Comparison of ENCODE assay signal across 8 mouse cellular contexts in genomic region chr5:112240761-112241160, GRCm38 (mm10). TPM values are rescaled to one million over a fixed set of nuclear protein-coding genes. Genes with fewer than 3 reads are reported as not detected.
DNase-seq lines count a peak whose midpoint lies in the region; ATAC-seq lines count a peak whose summit lies in the region.

No protein-coding gene starts in this region.

- H3K4me1 ChIP-seq in intestine, embryonic 14.5 days (replicated peaks; ENCODE audit: control insufficient read depth, insufficient read depth, low read length) = peaks cover 8% of the 10 kb centered on the region
- peaks cover 80% of the 10 kb centered on the region for H3K4me1 ChIP-seq in midbrain, embryonic 10.5 days

- intact Hi-C loops in gastrocnemius, postnatal 36 days (cut with DNase I) = loop anchor here (1.0 to 5.0 kb wide), 3 partner anchors 37 to 187 kb away; partner anchors contain the start of gene Tpst2
- intact Hi-C loops in left cerebral cortex, postnatal 14 days (cut with DNase I) = loop anchor here (2.0 to 10.0 kb wide), 3 partner anchors 37 to 184 kb away; partner anchors contain the start of gene Tpst2

- DNase-seq in adipocyte (ENCODE audit: low spot score) = peak; percentile 85
- peak; percentile 92 for DNase-seq in embryo, embryonic 10.5 days (ENCODE audit: low spot score)
- DNase-seq in gastrocnemius, postnatal 36 days = peak; percentile 80 to 83
- DNase-seq in intestine, embryonic 14.5 days (ENCODE audit: low spot score) = peak; percentile 97
- DNase-seq in left cerebral cortex, postnatal 14 days (ENCODE audit: low spot score in 2 of 2) = peak; percentile 93 to 94
- DNase-seq in midbrain, embryonic 10.5 days (ENCODE audit: low spot score) = peak; percentile 90
- peak; percentile 73 to 79 for DNase-seq in right cerebral cortex, postnatal 36 days (ENCODE audit: low spot score in 2 of 2)
- peak; percentile 72 for DNase-seq in yolk sac, embryonic 10.5 days (ENCODE audit: low spot score)

- 0 out of 2 replicates have a peak overlapping the region, but pooled peaks have one; percentile 16 for H3K4me2 ChIP-seq in intestine, embryonic 14.5 days (ENCODE audit: low read length)

- no peak overlapping the region for H3K27ac ChIP-seq in intestine, embryonic 14.5 days (ENCODE audit: low read depth)
- H3K27ac ChIP-seq in midbrain, embryonic 10.5 days (replicated peaks) = peak overlapping the region; percentile 98

- no peaks in the 10 kb centered on the region for H3K9me3 ChIP-seq in intestine, embryonic 14.5 days (ENCODE audit: control insufficient read depth, low read length)
- no peaks in the 10 kb centered on the region; the same call in 1 of the 2 replicates for H3K9me3 ChIP-seq in midbrain, embryonic 10.5 days (replicated peaks)

- no peaks in the 10 kb centered on the region for H3K36me3 ChIP-seq in intestine, embryonic 14.5 days (ENCODE audit: control insufficient read depth, insufficient read depth, low read length)
- H3K36me3 ChIP-seq in midbrain, embryonic 10.5 days = no peaks in the 10 kb centered on the region

- 3% methylated on average over 10 of the region's 10 CpGs for WGBS in intestine, embryonic 14.5 days
- WGBS in midbrain, embryonic 10.5 days = 3% methylated on average over 10 of the region's 10 CpGs

- no peaks in the 10 kb centered on the region for H3K27me3 ChIP-seq in intestine, embryonic 14.5 days (replicated peaks; ENCODE audit: control insufficient read depth, insufficient read depth, low read length)
- peaks cover 11% of the 10 kb centered on the region for H3K27me3 ChIP-seq in midbrain, embryonic 10.5 days (ENCODE audit: low read depth, poor library complexity, severe bottlenecking)

- ATAC-seq in intestine, embryonic 14.5 days (replicated peaks; ENCODE audit: low FRiP score, low TSS enrichment, low read depth) = peak; percentile 38; the same call in 1 of the 2 replicates

- H3K9ac ChIP-seq in intestine, embryonic 14.5 days (ENCODE audit: low read length) = no peak overlapping the region

- no peak overlapping the region for H3K4me3 ChIP-seq in intestine, embryonic 14.5 days (ENCODE audit: low read depth, low read length)
- peak overlapping the region; percentile 26; the same call in 1 of the 2 replicates for H3K4me3 ChIP-seq in midbrain, embryonic 10.5 days

RNA-seq across cellular contexts. Expression of gene Cryba4, which starts 11.6 kb away (rescaled TPM):
- total RNA-seq in gastrocnemius, postnatal 36 days (2021) = under 1 TPM in 1 of 2 experiments, not detected in 1; 0.61 TPM
- polyA plus RNA-seq in intestine, embryonic 14.5 days (2014; fragmentation: Nextera tagmentation; extraction: Ambion mirVana) = 2.4 and 3.0 TPM in 2 replicates
- 1 to 10 TPM; 1.2 to 1.5 TPM for total RNA-seq in left cerebral cortex, postnatal 14 days (2021)
- polyA plus RNA-seq in midbrain, embryonic 10.5 days (2016; fragmentation: Nextera tagmentation; extraction: Ambion mirVana) = 0.43 and 1.4 TPM in 2 replicates

RNA-seq across cellular contexts. Expression of gene Crybb1, which starts 14.9 kb away (rescaled TPM):
- 1 to 10 TPM; 2.4 to 4.1 TPM for total RNA-seq in gastrocnemius, postnatal 36 days (2021)
- polyA plus RNA-seq in intestine, embryonic 14.5 days (2014; fragmentation: Nextera tagmentation; extraction: Ambion mirVana) = 1.8 and 3.3 TPM in 2 replicates
- 10 to 100 TPM; 12.9 to 14.5 TPM for total RNA-seq in left cerebral cortex, postnatal 14 days (2021)
- 0.41 and 0.91 TPM in 2 replicates for polyA plus RNA-seq in midbrain, embryonic 10.5 days (2016; fragmentation: Nextera tagmentation; extraction: Ambion mirVana)

RNA-seq across cellular contexts. Expression of gene Tpst2, which starts 35.7 kb away (rescaled TPM):
- 10 to 100 TPM; 14.4 to 17.0 TPM for total RNA-seq in gastrocnemius, postnatal 36 days (2021)
- polyA plus RNA-seq in intestine, embryonic 14.5 days (2014; fragmentation: Nextera tagmentation; extraction: Ambion mirVana) = 40.8 and 41.1 TPM in 2 replicates
- total RNA-seq in left cerebral cortex, postnatal 14 days (2021) = 10 to 100 TPM; 41.3 to 42.9 TPM
- polyA plus RNA-seq in midbrain, embryonic 10.5 days (2016; fragmentation: Nextera tagmentation; extraction: Ambion mirVana) = 35.9 and 37.0 TPM in 2 replicates
